Mouse (Mus musculus) midbrain, embryonic 10.5 days (tissue): Measurements from ENCODE around the gene Gnai3. TPM values are rescaled to one million over a fixed set of nuclear protein-coding genes. Genes with fewer than 3 reads are reported as not detected.

ENCODE experiments used
- DNase-seq: peaks from one replicate; pipeline ENCODE4 v3.0.0-alpha.2; 2017; ENCODE audit warnings: low spot score
- H3K27ac ChIP-seq: fragments of 300-500 bp; sonication (generic); replicated peaks from 2 replicates; pipeline ENCODE4 v1.5.1; 2016; ENCODE audit warnings: mild to moderate bottlenecking
- H3K27me3 ChIP-seq: fragments of 300-500 bp; sonication (generic); 2 replicates; pipeline ENCODE4 v1.6.1; 2016; ENCODE audit warnings: low read depth, mild to moderate bottlenecking; ENCODE audit not compliant: poor library complexity, severe bottlenecking
- H3K36me3 ChIP-seq: fragments of 300-500 bp; sonication (generic); 2 replicates; pipeline ENCODE4 v1.6.1; 2016; ENCODE audit warnings: mild to moderate bottlenecking, moderate library complexity
- H3K4me1 ChIP-seq: fragments of 300-500 bp; sonication (generic); 2 replicates; pipeline ENCODE4 v1.6.1; 2016
- H3K4me3 ChIP-seq: fragments of 300-500 bp; sonication (generic); 2 replicates; pipeline ENCODE4 v1.5.1; 2016; ENCODE audit warnings: mild to moderate bottlenecking, moderate library complexity
- H3K9me3 ChIP-seq: fragments of 300-500 bp; sonication (generic); replicated peaks from 2 replicates; pipeline ENCODE4 v1.6.1; 2016; ENCODE audit warnings: mild to moderate bottlenecking
- WGBS: fragments of 180-500 bp; shearing (Covaris S2); methylation state at CpG from one replicate; pipeline ENCODE4 v1.1.7; 2016; 5-methylcytosine and 5-hydroxymethylcytosine counted together
- polyA plus RNA-seq: library from polyadenylated mRNA; unstranded; fragments of >200 nt; fragmentation: Nextera tagmentation; extraction: Ambion mirVana; gene quantifications from 2 replicates; pipeline ENCODE4 v1.2.1, GENCODE M21; 2016

Gnai3 gene
- polyA plus RNA-seq, 1 experiment from 2014 or later = 204 TPM

DNA sequence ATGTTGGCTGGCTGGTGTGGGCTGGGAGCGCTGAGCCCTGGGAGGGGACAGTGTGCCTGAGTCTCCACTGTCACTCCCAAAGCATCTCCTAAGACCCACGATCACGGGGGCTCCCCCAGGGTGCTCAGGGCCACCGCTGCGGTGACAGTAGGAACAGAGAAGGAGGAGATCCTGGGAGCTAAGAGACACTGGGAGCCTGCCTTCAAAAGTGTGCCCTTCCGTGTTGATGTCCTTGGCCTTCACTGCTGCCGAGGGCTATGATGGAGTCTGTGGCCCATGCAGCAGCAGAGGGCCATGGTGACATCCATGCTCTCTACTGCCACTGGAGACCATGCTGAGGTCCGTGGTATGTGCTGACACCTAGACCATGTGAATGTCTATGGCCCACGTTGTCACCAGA is 80.4 kb downstream of the Gnai3 start:
- Histone ChIP-seq H3K4me1 (0 out of 2 replicates have a peak, but pooled peaks cover 3% of the 10 kb centered on the region), H3K27me3 (no peaks in the 10 kb centered on the region), H3K4me3 (no peak overlapping the region), H3K9me3 (no peaks in the 10 kb centered on the region), H3K36me3 (no peaks in the 10 kb centered on the region), H3K27ac (no peak overlapping the region)
- WGBS = 87% methylated on average over 9 of the region's 9 CpGs
- DNase-seq = no peak

DNA sequence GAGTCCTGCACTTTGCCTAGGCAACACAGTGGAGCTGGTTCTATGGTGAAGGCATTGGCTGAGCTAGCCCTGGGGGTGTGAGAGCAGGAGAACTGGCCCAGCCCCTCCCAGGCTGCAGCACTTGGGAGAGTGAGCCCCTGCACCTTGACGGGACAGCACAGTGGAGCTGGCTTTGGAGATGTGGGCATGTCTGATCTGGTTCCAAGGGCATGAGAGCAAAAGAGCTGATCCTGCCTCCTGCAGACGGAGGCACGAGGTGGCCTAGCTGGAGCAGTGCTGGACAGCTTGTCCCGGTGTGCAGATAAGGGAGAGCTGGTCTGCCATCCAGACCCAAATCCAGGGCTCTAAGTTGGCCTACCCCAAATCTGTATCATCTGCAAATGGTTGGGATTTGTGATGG is 81.3 kb downstream of the Gnai3 start:
- H3K36me3 ChIP-seq = no peaks in the 10 kb centered on the region
- no peak overlapping the region for H3K4me3 ChIP-seq
- H3K27ac ChIP-seq = 0 out of 2 replicates have a peak overlapping the region, but pooled peaks have one; percentile 1
- DNase-seq = no peak
- no peaks in the 10 kb centered on the region for H3K9me3 ChIP-seq
- H3K27me3 ChIP-seq = no peaks in the 10 kb centered on the region
- H3K4me1 ChIP-seq = 0 out of 2 replicates have a peak, but pooled peaks cover 3% of the 10 kb centered on the region
- 80% methylated on average over 4 of the region's 4 CpGs for WGBS

- DNase-seq = no peak
- Histone ChIP-seq H3K4me1 (0 out of 2 replicates have a peak, but pooled peaks cover 3% of the 10 kb centered on the region), H3K27ac (no peak overlapping the region), H3K9me3 (no peaks in the 10 kb centered on the region), H3K36me3 (no peaks in the 10 kb centered on the region), H3K4me3 (no peak overlapping the region), H3K27me3 (no peaks in the 10 kb centered on the region)
- 85% methylated on average over 8 of the region's 8 CpGs for WGBS
These were observed 83.3 kb downstream of the Gnai3 start for GRCm38 (mm10) chr3:108062648-108063047.

GRCm38 (mm10) chr3:108061420-108061819 is 84.5 kb downstream of the Gnai3 start:
- Histone ChIP-seq H3K4me3 (no peak overlapping the region), H3K36me3 (no peaks in the 10 kb centered on the region), H3K27ac (no peak overlapping the region), H3K9me3 (no peaks in the 10 kb centered on the region), H3K4me1 (0 out of 2 replicates have a peak, but pooled peaks cover 3% of the 10 kb centered on the region), H3K27me3 (no peaks in the 10 kb centered on the region)
- DNase-seq = peak; percentile 45
- WGBS = 31% methylated on average over 7 of the region's 7 CpGs

Other genes starting within 250 kb of the Gnai3 start
- gene Gstm7, start 214.3 kb downstream of the Gnai3 start, polyA plus RNA-seq = 20.6 and 39.5 TPM in 2 replicates
- 13.1 and 13.4 TPM in 2 replicates for gene Gstm6, start 202.4 kb downstream of the Gnai3 start, polyA plus RNA-seq
- gene Gstm3, start 176.9 kb downstream of the Gnai3 start, polyA plus RNA-seq = not detected in 2 replicates
- 11.6 and 12.6 TPM in 2 replicates for gene Gstm2, start 159.7 kb downstream of the Gnai3 start, polyA plus RNA-seq
- gene Gstm1, start 128.2 kb downstream of the Gnai3 start, polyA plus RNA-seq = 34.1 and 35.0 TPM in 2 replicates
- gene Gstm4, start 101.3 kb downstream of the Gnai3 start, polyA plus RNA-seq = 12.4 and 14.1 TPM in 2 replicates
- gene Ampd2, start 59.5 kb downstream of the Gnai3 start, polyA plus RNA-seq = 60.0 and 63.8 TPM in 2 replicates
- gene Gnat2, start 53.4 kb downstream of the Gnai3 start, polyA plus RNA-seq = 0.72 and 1.5 TPM in 2 replicates
- 0.33 and 0.41 TPM in 2 replicates for gene Gpr61, start 8.7 kb upstream of the Gnai3 start, polyA plus RNA-seq
- gene Amigo1, start 40.2 kb upstream of the Gnai3 start, polyA plus RNA-seq = 4.1 and 4.5 TPM in 2 replicates
- gene Cyb561d1, start 55.1 kb upstream of the Gnai3 start, polyA plus RNA-seq = 4.9 and 5.0 TPM in 2 replicates
- gene Atxn7l2, start 64.8 kb upstream of the Gnai3 start, polyA plus RNA-seq = 18.1 and 23.5 TPM in 2 replicates
- gene Sypl2, start 80.5 kb upstream of the Gnai3 start, polyA plus RNA-seq = 0.42 and 0.88 TPM in 2 replicates
- gene Psma5, start 110.8 kb upstream of the Gnai3 start, polyA plus RNA-seq = 299 and 349 TPM in 2 replicates
- gene Sort1, start 137.9 kb upstream of the Gnai3 start, polyA plus RNA-seq = 10.8 and 15.6 TPM in 2 replicates
- 0.09 TPM in 1 of 2 replicates, not detected in the other for gene Mybphl, start 218.8 kb upstream of the Gnai3 start, polyA plus RNA-seq
- 93.3 and 105 TPM in 2 replicates for gene Psrc1, start 237.7 kb upstream of the Gnai3 start, polyA plus RNA-seq